Mouse (Mus musculus) mature B cell (primary cell): Measurements from ENCODE around the gene Stk25.
"Not testable (repeated sequence)": the region's sequence is repeated elsewhere in the genome, so short reads cannot be mapped to it uniquely, and the experiment has no call there.

Experiments used
- in situ Hi-C: fragments of 300-500 bp; cut with MboI; formaldehyde crosslinking; loops from 2 replicates; pipeline ENCODE4 v1.14.3; 2019

Gene Stk25

DNA sequence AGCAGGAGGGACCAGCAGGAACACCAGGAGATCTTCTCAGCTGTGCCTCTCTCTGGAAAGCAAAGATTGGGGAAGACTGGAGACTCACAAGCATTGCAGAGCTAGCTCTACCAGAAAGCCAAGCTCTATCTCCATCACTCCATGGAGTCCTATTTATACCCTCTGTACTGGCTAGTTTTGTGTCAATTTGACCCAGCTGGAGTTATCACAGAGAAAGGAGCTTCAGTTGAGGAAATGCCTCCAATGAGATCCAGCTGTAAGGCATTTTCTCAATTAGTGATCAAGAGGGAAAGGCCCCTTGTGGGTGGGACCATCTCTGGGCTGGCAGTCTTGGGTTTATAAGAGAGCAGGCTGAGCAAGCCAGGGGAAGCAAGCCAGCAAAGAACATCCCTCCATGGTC is at the start of gene Stk25:
Stk25 (minus strand) TSS at position 101 of the 400 bp plus-strand sequence.
- in situ Hi-C loops, result not testable (repeated sequence)

- in situ Hi-C loops, result no loop called here
Measured at GRCm38 (mm10) chr1:93705389-93705788, 46.9 kb upstream of the Stk25 start.

- in situ Hi-C loops, result no loop called here
Measured at GRCm38 (mm10) chr1:93704341-93704740, 45.9 kb upstream of the Stk25 start.

DNA sequence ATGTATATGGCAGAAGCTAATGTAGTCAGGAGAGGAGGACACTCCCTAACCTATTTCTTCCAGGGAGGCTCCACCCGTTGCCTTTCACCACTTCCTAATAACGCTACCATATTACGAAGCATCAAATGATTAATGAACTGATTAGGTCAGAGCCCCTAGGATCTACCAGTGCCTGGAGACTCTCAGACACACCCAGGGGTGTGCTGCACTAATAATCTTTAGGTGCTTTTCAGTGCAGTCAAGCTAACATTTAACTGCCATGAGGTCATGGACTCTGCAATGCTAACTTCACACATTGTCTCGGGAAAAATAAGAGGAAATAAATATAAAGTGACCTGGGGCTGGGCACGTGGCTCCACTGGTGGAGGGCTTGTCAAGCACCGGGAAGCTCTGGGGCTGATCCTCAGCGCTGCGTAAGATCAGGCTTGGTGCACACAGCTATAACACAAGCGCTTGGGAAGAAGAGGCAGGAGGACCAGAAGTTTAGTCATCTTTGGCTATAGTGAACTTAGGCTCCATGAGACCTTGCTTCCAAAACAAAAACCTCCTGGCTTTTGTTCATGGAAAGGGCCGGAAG is 45.1 kb upstream of the Stk25 start:
- in situ Hi-C loops, result no loop called here

- in situ Hi-C loops, result no loop called here
Measured at GRCm38 (mm10) chr1:93702106-93702505, 43.6 kb upstream of the Stk25 start.

DNA sequence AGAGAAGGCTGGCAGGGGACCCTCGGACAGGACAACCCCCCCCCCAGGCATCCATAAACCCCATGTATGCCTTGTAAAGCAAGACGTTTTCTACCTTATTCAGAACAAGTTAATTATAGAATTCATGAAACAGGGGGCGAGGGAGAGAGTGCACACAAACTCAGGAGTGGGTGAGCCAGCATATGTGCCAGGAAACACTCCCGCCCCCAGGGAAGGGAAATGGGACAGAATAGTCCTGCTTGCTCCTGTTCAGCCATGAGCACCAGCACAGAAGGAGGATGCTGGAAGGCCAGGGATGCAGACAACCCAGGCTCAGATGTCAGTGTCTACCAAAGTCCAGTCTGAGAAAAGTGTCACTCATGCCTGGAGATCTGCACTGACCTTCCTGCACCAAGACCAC is 40.7 kb upstream of the Stk25 start:
- in situ Hi-C loops, result no loop called here

GRCm38 (mm10) chr1:93697317-93697716 is 38.9 kb upstream of the Stk25 start:
- in situ Hi-C loops, result no loop called here

- in situ Hi-C loops, result no loop called here
Measured at GRCm38 (mm10) chr1:93694966-93695365, 36.5 kb upstream of the Stk25 start.

DNA sequence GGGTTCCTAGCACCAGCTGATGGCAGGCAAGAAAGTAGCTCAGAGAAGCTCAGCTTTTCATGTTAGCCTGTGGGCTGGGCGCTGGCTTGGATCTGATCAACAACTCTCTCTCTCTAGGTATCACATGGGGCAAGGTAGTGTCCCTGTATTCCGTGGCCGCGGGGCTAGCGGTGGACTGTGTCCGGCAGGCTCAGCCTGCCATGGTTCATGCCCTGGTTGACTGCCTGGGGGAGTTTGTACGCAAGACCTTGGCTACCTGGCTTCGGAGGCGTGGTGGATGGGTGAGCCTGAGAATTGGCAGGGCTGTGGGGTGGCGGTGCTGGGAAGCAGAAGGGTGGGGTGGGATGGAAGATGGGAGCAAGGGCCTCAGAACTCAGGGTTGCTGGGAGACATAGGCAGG is 35.5 kb upstream of the Stk25 start:
- in situ Hi-C loops, result no loop called here

DNA sequence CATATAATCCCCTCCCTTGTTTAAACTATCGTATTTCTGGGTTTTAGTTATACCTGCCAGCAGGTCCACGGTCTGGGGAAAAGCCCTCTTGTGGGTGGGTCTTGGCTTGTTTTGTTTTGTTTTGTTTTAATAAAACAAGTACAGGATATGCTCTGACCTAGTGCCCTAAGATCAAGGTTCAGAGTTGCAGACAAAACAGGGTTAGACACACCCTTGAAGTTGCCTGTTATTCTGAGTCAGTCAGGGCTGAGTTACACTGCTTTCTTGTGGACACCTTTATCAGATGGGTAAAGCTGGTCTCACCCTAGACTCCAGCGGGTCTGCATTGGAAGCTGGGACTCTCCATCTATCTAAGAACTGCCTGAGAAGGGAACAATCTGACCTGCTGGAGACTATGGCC is 35.0 kb upstream of the Stk25 start:
- in situ Hi-C loops, result no loop called here

GRCm38 (mm10) chr1:93692773-93693172 is 34.3 kb upstream of the Stk25 start:
- in situ Hi-C loops, result no loop called here

GRCm38 (mm10) chr1:93691786-93692357 is 33.4 kb upstream of the Stk25 start:
- in situ Hi-C loops, result no loop called here

- in situ Hi-C loops, result no loop called here
Measured at GRCm38 (mm10) chr1:93691106-93691505, 32.6 kb upstream of the Stk25 start.

GRCm38 (mm10) chr1:93689901-93690496 is 31.5 kb upstream of the Stk25 start:
- in situ Hi-C loops, result no loop called here

GRCm38 (mm10) chr1:93688154-93688553 is 29.7 kb upstream of the Stk25 start:
- in situ Hi-C loops, result no loop called here

- in situ Hi-C loops, result no loop called here
Measured at GRCm38 (mm10) chr1:93686961-93687320, 28.5 kb upstream of the Stk25 start.

- in situ Hi-C loops, result no loop called here
Measured at GRCm38 (mm10) chr1:93686245-93686960, 27.9 kb upstream of the Stk25 start.

DNA sequence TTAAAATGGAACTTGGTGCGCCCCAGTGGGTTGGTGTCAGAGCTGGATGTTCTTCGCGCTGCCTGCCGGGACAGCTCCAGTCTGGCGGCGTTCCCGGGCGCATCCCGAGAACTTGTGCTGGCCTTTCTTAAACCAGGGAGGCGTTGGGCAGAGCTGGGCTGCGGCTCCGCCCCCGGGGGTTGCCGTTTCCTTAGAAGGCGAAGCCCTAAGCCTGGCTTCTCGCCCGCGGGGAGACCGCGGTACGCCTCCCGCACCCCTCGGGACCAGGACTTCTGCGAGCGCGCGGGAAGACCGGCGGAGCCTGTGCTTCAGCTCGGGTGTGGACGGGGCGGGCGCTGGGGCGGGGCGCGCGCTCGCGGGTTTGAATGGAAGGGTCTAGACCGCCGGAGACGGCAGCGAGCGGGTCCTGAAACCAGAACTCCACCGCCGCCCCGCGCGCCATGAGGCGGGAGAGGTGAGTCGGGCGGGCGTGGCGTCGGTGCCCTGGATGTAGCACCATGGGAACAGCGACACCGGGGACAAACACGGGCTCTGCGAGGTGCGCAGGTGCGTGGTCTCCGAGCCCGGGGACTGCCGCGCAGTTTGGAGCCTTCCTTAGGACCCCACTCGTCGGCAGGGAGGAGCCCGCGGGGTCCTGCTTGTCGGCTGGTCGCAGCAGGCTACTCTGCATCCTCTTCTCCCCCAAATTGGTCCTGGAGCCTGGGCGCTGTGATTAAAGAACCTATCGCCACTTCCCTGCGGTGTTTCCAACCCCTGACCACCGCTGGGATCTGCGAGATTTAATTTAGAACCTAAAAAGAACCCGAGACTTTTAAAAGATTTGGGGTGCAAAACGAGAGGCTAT is 27.2 kb upstream of the Stk25 start, which contains the start of gene Bok:
Bok (plus strand) TSS at position 260 of the 844 bp plus-strand sequence.
- in situ Hi-C loops, result no loop called here

DNA sequence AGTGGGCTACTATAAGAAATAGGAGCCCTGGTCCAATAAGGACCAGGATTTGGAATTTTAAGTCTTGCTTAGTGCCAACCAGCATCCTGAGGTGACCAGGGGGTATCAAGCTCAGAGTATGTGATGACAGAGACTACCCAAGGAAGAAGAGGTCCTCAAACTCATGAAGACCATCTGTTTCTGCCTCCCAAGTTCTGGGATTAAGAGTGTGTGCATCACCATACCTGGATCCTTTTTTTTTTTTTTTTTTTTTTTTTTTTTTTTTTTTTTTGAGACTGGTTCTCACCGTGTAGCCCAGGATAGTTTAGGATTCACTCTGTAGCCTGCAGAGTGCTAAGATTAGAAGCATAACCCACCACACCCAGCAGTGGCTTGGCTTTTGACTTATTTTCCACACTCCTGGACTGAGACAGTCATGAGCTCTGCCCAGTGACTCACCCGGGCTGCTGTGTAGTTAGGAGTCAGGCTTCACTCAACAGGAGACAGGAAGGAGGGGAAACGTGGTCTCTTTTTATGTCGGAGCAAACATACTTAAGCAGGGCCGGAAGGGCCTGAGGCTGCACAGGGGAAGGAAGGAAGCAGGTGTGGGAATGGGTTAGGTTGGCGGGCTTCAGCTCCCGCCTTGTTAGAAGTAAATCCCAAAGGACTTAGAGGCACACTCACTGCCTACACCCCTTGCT is 21.6 kb upstream of the Stk25 start:
- in situ Hi-C loops, result no loop called here

GRCm38 (mm10) chr1:93678386-93678785 is 19.9 kb upstream of the Stk25 start:
- in situ Hi-C loops, result no loop called here

- in situ Hi-C loops, result no loop called here
Measured at GRCm38 (mm10) chr1:93672682-93673081, 14.2 kb upstream of the Stk25 start.
